Mouse (Mus musculus): Measurements from ENCODE around the gene Nudt19. TPM values are rescaled to one million over a fixed set of nuclear protein-coding genes. Genes with fewer than 3 reads are reported as not detected.
A peak's percentile ranks its signal among the peaks of the same experiment; 100 is the strongest.
"Not testable (repeated sequence)": the region's sequence is repeated elsewhere in the genome, so short reads cannot be mapped to it uniquely, and the experiment has no call there.

Gene Nudt19
- total RNA-seq, 2 experiments from 2014 or later, result 51.9 to 52.4 TPM

- Histone ChIP-seq H3K27ac (no peak overlapping the region), H3K4me3 (no peak overlapping the region)
- DNase-seq, result no peak
- TF ChIP-seq CTCF (IDR thresholded peaks at IDR 0.05), result no peak
- intact Hi-C loops (cut with DNase I), result no loop called here
Observed at GRCm38 (mm10) chr7:35535750-35536512, 20.2 kb downstream of the Nudt19 start.

- H3K4me3 ChIP-seq; H3K27ac ChIP-seq; intact Hi-C loops (cut with DNase I); DNase-seq: not testable (repeated sequence)
Observed at GRCm38 (mm10) chr7:35530544-35530943, 25.6 kb downstream of the Nudt19 start.

GRCm38 (mm10) chr7:35530026-35530425, 26.1 kb downstream of the Nudt19 start:
- DNase-seq, result no peak
- no peak overlapping the region for H3K27ac ChIP-seq
- no peak overlapping the region for H3K4me3 ChIP-seq
- TF ChIP-seq CTCF (IDR thresholded peaks at IDR 0.05), result no peak
- intact Hi-C loops (cut with DNase I), result no loop called here

- no peak for TF ChIP-seq CTCF (IDR thresholded peaks at IDR 0.05)
- no peak overlapping the region for H3K4me3 ChIP-seq
- H3K27ac ChIP-seq, result no peak overlapping the region
- intact Hi-C loops (cut with DNase I), result no loop called here
- no peak for DNase-seq
Observed at GRCm38 (mm10) chr7:35526795-35527194, 29.3 kb downstream of the Nudt19 start.

GRCm38 (mm10) chr7:35501995-35502394, 54.1 kb downstream of the Nudt19 start:
- Histone ChIP-seq H3K4me3 (no peak overlapping the region), H3K27ac (no peak overlapping the region)
- TF ChIP-seq CTCF (IDR thresholded peaks at IDR 0.05), result peak; percentile 12; the same call in 1 of the 2 replicates
- DNase-seq, result no peak
- intact Hi-C loops (cut with DNase I), result no loop called here

GRCm38 (mm10) chr7:35497516-35497915, 58.6 kb downstream of the Nudt19 start:
- Histone ChIP-seq H3K4me3 (no peak overlapping the region), H3K27ac (no peak overlapping the region)
- intact Hi-C loops (cut with DNase I), result no loop called here
- no peak for DNase-seq
- no peak for TF ChIP-seq CTCF (IDR thresholded peaks at IDR 0.05)

Other genes with a start within 250 kb of the Nudt19 start
- gene Gpatch1, start 237.9 kb downstream of the Nudt19 start, total RNA-seq (2021), result 1 to 10 TPM; 6.4 to 7.4 TPM
- 1 to 10 TPM; 1.2 to 1.3 TPM for gene Rhpn2, start 222.1 kb downstream of the Nudt19 start, total RNA-seq (2021)
- gene Faap24, start 159.5 kb downstream of the Nudt19 start, total RNA-seq (2021), result under 1 TPM; 0.75 to 0.92 TPM
- 1 to 10 TPM; 7.4 to 7.9 TPM for gene Cep89, start 159.3 kb downstream of the Nudt19 start, total RNA-seq (2021)
- not detected for gene Slc7a9, start 107.5 kb downstream of the Nudt19 start, total RNA-seq (2021)
- not detected for gene Tdrd12, start 18.6 kb downstream of the Nudt19 start, total RNA-seq (2021)
- under 1 TPM in 1 of 2 experiments, not detected in 1; 0.06 TPM for gene Rgs9bp, start 29.3 kb upstream of the Nudt19 start, total RNA-seq (2021)
- 10 to 100 TPM; 11.0 to 11.5 TPM for gene Ankrd27, start 29.9 kb upstream of the Nudt19 start, total RNA-seq (2021)
- 100 to 1,000 TPM; 150 to 159 TPM for gene Pdcd5, start 91.2 kb upstream of the Nudt19 start, total RNA-seq (2021)
- gene Dpy19l3, start 198.2 kb upstream of the Nudt19 start, total RNA-seq (2021), result 1 to 10 TPM; 5.8 to 7.1 TPM
- gene Zfp507, start 246.7 kb upstream of the Nudt19 start, total RNA-seq (2021), result 10 to 100 TPM; 17.9 to 18.5 TPM

Measured in gastrocnemius, adult 2 months (tissue).